Mouse (Mus musculus) kidney, adult 18-20 months (tissue): ENCODE results near the gene Wasf2.
A peak's percentile ranks its signal among the peaks of the same experiment; 100 is the strongest.
"Not testable (repeated sequence)": the region's sequence is repeated elsewhere in the genome, so short reads cannot be mapped to it uniquely, and the experiment has no call there.

Experiments used
- DNase-seq: peaks from one replicate; pipeline ENCODE4 v3.0.0; 2021

The Wasf2 gene

GRCm38 (mm10) chr4:133129931-133130889, at the start of gene Wasf2:
TSS of gene Wasf2 (plus strand) at chr4:133130505.
- peak; percentile 90 for DNase-seq

DNA sequence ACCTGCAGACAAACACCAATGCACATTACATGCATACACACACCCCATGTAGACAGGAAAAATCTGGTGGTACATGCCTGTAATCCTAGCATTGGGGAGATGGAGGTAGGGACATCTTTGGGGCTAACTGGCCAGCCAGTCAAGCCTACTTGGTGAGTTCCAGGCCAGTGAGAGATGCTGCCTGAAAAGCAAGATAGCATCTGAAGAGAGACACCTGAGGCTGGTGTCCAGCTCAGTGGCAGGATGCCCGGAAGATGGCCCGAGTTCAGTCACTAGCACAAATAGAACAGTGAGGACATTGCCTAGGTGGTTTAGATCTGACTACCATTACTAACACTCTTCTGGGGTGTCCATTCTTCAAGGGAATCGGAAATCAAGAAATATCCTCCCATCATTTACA, 49.4 kb upstream of the Wasf2 start:
- no peak for DNase-seq

DNA sequence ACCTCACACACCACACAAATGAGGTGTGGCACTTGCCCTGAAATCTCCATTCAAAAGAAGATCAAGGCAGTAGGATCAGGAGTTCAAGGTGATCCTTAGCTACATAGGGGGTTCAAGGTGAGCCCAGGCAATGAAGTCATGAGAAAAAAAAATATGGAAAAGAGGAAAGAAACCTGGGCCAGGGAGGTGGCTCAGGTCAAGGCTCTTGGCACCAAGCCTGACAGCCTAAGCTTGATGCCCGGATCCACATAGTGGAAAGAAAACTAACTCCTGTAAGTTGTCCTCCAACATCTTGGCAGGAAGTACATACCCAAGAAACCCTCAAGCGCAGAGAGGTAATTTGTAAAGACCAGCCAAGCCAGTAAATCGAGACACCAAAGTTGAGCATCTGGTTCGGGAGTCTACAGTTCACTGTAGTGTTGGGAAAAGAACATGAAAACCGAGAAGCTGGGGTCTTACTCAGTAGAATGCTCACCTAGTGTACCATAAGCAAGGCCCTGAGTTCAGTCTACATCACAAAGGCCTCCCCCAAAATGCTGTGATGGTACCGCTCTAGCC, 48.0 kb upstream of the Wasf2 start:
- peak; percentile 62 for DNase-seq

GRCm38 (mm10) chr4:133083991-133084861, 46.1 kb upstream of the Wasf2 start:
- DNase-seq: peak; percentile 90

DNA sequence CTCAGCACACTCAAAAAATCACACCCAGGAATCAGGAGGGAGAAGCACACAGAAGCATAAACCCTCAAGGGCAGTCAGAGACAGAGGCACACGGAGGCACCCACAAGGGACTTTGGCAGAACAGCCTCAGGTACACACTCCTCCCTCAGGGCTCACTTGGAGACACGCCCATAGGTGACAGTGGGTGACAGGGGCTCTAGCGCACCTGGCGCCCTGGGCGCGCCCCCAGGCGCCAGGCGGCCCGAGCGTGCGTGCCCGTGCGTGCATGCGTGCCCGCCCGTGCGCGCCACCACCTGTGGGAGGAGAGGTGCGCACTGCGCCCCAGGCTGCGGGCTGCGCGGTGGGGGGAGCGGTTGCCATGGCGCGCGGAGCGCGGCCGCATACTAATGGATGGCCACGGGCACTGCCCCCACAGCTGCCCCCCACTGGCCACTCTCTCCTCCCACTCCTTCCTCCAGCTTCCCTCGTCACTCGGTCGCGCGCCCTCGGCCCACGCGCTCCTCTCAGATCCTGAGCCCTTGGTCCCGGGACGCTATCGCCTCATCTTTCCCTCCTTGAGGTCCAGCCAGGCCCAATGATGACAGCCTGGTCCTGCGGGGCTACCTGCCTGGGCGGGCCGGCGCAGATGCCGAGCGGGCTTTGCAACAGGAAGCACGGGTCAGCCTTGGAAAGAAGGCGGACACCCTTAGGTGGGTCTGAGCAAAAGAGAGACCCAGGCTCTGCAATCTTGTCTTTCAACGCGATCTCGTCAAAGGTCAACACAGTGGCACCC, 45.1 kb upstream of the Wasf2 start:
- peak; percentile 80 for DNase-seq

DNA sequence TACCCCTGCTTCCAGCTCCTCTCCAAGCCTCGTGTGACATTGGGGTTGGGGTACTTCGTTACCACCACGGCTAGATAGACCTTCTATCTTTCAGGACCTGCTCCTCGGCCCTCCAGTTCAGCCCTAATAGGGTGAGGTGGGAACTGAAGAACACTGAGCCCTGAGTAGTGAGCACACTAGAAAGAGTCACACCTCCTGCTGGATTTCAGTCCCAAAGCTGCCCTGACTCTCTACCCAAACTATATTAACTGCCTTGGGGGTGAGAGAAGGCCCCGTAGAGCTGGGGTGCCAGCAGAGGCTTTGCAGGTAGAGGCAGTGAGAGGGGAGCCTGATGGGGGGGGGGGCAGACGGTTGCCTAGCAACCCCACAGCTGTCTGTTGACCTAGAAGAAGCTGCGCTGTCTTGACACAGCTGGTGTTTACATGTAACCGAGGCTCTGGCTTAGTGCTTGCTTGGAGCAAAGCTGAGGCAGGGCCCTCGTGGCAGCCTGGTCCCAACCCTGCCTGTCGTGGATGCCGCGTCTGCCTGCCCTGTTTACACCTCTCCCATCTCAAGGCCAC, 44.4 kb upstream of the Wasf2 start:
- DNase-seq: peak; percentile 33

- DNase-seq: no peak
Observed at GRCm38 (mm10) chr4:133087177-133087714, 43.1 kb upstream of the Wasf2 start.

- DNase-seq: no peak
Observed at GRCm38 (mm10) chr4:133087835-133088234, 42.5 kb upstream of the Wasf2 start.

DNA sequence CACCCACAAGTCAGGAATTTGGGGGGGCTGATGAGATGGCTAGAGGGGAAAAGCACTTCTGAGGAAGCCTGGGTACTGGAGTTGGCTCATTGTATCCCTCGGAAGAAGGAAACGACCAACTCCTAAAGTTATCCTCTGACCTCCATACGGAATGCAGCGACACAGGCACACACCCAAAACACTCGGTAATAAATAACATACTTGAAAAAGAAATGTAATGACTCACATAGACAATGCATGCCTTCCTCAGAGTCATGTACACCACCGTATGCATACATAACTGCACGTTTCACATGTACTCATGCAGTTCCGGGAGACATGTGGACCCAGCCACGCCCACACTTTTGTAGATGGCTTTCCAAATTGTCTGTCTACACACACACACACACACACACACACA, 41.0 kb upstream of the Wasf2 start:
- DNase-seq: no peak

GRCm38 (mm10) chr4:133089802-133090201, 40.5 kb upstream of the Wasf2 start:
- no peak for DNase-seq

- no peak for DNase-seq
Observed at GRCm38 (mm10) chr4:133090276-133090719, 40.0 kb upstream of the Wasf2 start.

DNA sequence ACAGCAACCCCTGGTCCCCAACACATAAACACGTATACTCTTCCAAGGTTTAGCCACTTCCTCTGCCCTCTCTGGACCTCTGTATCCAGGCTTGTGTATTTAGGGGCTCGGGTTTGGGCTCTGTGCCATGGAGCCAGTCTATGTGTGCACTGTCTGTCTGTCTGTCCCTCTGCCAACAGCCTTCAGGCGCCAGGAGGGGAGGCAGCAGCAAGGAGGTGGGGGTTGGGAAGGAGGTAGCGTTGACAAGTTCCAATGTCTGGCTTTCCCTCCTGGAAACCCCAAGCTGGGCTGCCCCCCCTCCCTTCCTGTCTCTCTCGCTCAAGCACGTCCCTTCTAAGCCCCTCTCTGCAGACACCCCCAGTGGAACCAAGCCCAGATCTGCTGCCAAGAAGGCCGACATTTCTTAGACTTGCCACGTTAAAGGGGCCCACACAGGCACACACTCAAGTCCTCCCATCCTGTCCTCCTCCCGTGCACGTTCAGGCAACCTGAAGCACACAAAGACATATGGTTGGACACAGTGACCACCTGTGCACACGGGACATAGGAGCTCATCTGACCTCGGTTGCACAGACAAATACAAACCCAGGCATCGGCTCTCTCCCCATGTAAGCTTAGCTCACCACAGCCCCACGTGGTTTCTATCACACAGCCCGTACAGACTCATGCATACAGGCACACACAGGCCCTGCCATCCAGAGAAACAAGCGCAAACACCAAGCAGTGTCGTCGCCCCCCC, 39.4 kb upstream of the Wasf2 start:
- peak; percentile 37 for DNase-seq

DNA sequence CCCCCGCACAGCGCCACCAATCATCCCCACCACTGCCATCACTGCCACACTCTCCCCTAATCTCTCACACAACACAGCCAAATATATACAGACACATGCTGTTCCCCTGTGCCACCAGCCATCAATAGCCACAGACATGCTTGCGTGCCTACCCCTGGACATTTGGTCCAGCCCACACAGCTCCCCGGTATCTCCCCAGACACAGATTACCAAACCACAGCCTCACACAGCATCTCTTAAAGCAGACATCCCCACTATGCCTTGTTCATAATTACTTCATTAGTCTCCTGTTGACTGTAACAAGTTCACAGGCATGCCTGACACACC, 38.9 kb upstream of the Wasf2 start:
- DNase-seq: no peak

GRCm38 (mm10) chr4:133092453-133092901, 37.8 kb upstream of the Wasf2 start:
- DNase-seq: peak; percentile 61

- no peak for DNase-seq
Observed at GRCm38 (mm10) chr4:133093056-133093455, 37.2 kb upstream of the Wasf2 start.

- peak; percentile 47 for DNase-seq
Observed at GRCm38 (mm10) chr4:133093481-133094033, 36.7 kb upstream of the Wasf2 start.

DNA sequence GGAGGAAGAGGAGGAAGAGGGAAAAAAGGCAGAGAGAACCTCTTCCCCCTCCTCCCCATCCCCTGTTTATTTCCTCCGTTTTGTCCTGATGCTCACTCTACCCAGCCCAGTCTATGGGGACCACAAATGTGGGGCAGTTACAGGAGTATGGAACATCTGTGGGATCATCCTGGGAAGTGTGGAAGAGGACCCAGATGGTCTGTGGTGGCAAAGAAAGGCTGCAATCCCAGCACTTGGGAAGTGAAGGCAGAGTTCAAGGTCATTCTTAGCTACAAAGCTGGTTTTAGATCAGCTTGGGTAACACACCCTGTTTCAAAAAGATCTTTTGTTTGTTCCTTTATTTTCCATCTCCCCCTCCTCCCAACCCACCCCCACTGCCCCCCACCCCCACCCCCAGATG, 36.0 kb upstream of the Wasf2 start:
- no peak for DNase-seq

DNA sequence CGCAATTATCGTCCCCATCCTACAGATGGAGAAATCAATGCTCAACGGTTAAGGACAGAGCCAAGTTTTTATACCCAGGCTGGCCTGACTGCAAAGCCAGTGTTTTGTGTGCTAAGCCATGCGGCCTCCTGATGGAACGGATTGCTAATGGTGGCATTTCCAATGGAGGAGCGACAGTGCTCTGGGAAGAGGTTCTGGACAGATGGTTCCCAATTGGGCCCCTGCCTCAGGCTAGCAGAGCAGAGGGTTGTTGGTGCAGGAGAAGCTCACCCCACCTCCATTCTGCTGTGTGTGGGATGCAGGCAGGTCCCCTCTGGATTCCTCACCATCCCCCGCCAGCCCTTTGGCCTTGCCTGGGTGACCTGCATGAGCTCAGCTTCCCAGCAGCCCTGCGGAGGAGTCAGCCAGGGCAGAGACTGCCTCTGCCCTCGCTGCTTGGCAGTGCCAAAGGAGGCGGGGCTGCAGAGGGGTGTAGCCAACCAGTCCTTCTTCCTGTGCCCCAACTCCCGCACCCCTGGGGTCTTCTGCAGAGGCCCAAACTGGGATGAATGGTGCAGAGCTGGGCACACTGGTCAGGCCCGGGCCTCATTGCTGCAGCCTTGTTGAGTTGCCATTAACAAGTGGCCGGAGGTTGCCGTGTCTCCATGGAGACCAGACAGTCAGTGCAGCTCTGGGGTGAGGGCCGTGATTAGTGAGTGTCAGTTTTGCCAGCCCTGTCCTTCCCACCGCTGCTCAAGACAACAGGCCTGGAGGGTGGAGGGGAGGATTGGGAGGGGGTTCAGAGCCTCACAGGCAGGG, 35.2 kb upstream of the Wasf2 start:
- peak; percentile 89 for DNase-seq

- DNase-seq: not testable (repeated sequence)
Observed at GRCm38 (mm10) chr4:133095734-133096065, 34.6 kb upstream of the Wasf2 start.

DNA sequence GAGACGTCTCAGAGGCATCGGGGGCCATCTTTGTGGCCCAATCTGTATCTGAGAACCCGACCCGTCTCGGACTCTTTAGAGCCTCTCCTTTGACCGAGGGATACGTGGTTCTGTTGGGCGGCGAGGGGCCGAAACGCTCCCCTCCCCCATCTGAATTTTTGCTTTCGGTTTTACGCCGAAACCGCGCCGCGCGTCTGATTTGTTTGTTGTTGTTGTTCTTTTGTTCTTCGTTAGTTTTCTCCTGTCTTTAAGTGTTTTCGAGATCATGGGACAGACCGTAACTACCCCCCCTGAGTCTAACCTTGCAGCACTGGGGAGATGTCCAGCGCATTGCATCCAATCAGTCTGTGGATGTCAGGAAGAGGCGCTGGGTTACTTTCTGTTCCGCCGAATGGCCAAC, 33.6 kb upstream of the Wasf2 start:
- peak; percentile 42 for DNase-seq
